Mouse (Mus musculus): Measurements from ENCODE around the gene Map4k4.

- TF ChIP-seq POLR2A (IDR thresholded peaks at IDR 0.05; ENCODE audit: extremely low read depth, insufficient read depth, low read length) (no peak), CTCF (IDR thresholded peaks at IDR 0.05; ENCODE audit: low read depth, low read length) (no peak)
Observed at GRCm38 (mm10) chr1:40064508-40064907, 163.8 kb downstream of the Map4k4 start.
